Mouse (Mus musculus) cerebellum, adult 2 months (tissue): ENCODE data around the gene Slc39a2.

Experiments used
- CTCF ChIP-seq: fragments of 200-500 bp; IDR thresholded peaks from 2 replicates; pipeline ENCODE4 v1.5.1; 2011; ENCODE audit warnings: low read depth, mild to moderate bottlenecking, control low read depth, low read length, moderate library complexity, borderline replicate concordance; ENCODE audit not compliant: insufficient read depth
- POLR2A ChIP-seq: fragments of 200-500 bp; IDR thresholded peaks from 2 replicates; pipeline ENCODE4 v1.6.1; 2011; ENCODE audit warnings: low read length, control low read depth, borderline replicate concordance; ENCODE audit not compliant: insufficient read depth

DNA sequence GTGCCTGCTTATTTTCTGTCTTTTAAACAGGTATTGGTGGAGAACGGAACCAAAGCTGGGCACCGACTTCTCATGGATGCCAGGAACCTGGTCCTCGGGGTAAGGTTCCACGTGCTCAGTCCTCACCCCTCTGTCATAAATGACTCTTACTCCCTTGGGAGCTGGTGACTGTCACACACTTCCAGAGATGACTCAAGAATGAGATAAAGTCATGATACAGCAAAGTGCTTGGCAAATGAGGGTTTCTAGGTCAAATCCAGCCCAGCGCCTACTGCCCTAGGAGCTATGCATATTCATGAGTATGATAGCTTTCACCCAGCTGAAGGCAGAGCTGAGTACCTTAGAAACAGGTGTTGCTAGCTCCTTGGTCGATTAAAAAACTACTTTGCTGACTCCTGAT is 2.9 kb upstream of the Slc39a2 start:
- TF ChIP-seq POLR2A (no peak), CTCF (no peak)
